Mouse (Mus musculus) heart, postnatal 10 days (tissue): Measurements from ENCODE around the gene Gm10972. TPM values are rescaled to one million over a fixed set of nuclear protein-coding genes. Genes with fewer than 3 reads are reported as not detected.
"Not testable (repeated sequence)": the region's sequence is repeated elsewhere in the genome, so short reads cannot be mapped to it uniquely, and the experiment has no call there.

Source experiments
- DNase-seq, 2 experiments: peaks; one replicate each; pipeline ENCODE4 v3.0.0; 2021
- intact Hi-C: fragments of 180-260 bp; cut with DNase I; formaldehyde crosslinking; loops from one replicate; pipeline ENCODE4 v1.15.1; 2025
- total RNA-seq, 2 experiments: library from RNA; stranded (reverse); gene quantifications; 2 replicates each; pipeline ENCODE4 v1.2.3; 2021

The Gm10972 gene
- not detected for total RNA-seq

GRCm38 (mm10) chr3:94642495-94643162 lies at the start of gene Gm10972:
TSS of gene Gm10972 (plus strand) at chr3:94643112.
- intact Hi-C loops, DNase-seq: not testable (repeated sequence)

- intact Hi-C loops, result no loop called here
- DNase-seq, result no peak
Observed at GRCm38 (mm10) chr3:94595871-94596287, 47.0 kb upstream of the Gm10972 start.

GRCm38 (mm10) chr3:94597224-94597779 lies 45.6 kb upstream of the Gm10972 start:
- intact Hi-C loops, result no loop called here
- DNase-seq, result no peak

GRCm38 (mm10) chr3:94601959-94602358 lies 41.0 kb upstream of the Gm10972 start:
- peak; percentile 41 to 73 for DNase-seq
- intact Hi-C loops, result loop anchor here (1.0 kb wide), 2 partner anchors 146 to 236 kb away; no protein-coding TSS in a partner anchor

GRCm38 (mm10) chr3:94609621-94610020 lies 33.3 kb upstream of the Gm10972 start:
- intact Hi-C loops, result loop anchor here (5.0 to 10.0 kb wide), 2 partner anchors 238 to 295 kb away; no protein-coding TSS in a partner anchor
- no peak for DNase-seq

- intact Hi-C loops, result loop anchor here (5.0 to 10.0 kb wide), 2 partner anchors 237 to 294 kb away; no protein-coding TSS in a partner anchor
- DNase-seq, result peak; percentile 37 to 45
Observed at GRCm38 (mm10) chr3:94610581-94610980, 32.3 kb upstream of the Gm10972 start.

- intact Hi-C loops, result loop anchor here (5.0 to 10.0 kb wide), 2 partner anchors 236 to 293 kb away; no protein-coding TSS in a partner anchor
- DNase-seq, result peak in 1 of 2 experiments; percentile 16
Observed at GRCm38 (mm10) chr3:94611343-94611742, 31.6 kb upstream of the Gm10972 start.

- DNase-seq, result no peak
- intact Hi-C loops, result loop anchor here (5.0 to 10.0 kb wide), 2 partner anchors 235 to 293 kb away; no protein-coding TSS in a partner anchor
Observed at GRCm38 (mm10) chr3:94611834-94612233, 31.1 kb upstream of the Gm10972 start.

- DNase-seq, result no peak
- intact Hi-C loops, result loop anchor here (5.0 to 10.0 kb wide), 2 partner anchors 235 to 293 kb away; no protein-coding TSS in a partner anchor
Observed at GRCm38 (mm10) chr3:94612274-94612673, 30.6 kb upstream of the Gm10972 start.

GRCm38 (mm10) chr3:94613258-94613878 lies 29.5 kb upstream of the Gm10972 start:
- peak; percentile 27 to 38 for DNase-seq
- intact Hi-C loops, result loop anchor here (5.0 to 10.0 kb wide), 2 partner anchors 234 to 291 kb away; no protein-coding TSS in a partner anchor

- intact Hi-C loops, result loop anchor here (10.0 kb wide), 1 partner anchor 288 kb away; no protein-coding TSS in a partner anchor
Observed at GRCm38 (mm10) chr3:94616717-94617116, 26.2 kb upstream of the Gm10972 start.

GRCm38 (mm10) chr3:94621740-94622507 lies 21.0 kb upstream of the Gm10972 start:
- DNase-seq, result peak in 1 of 2 experiments; percentile 25
- intact Hi-C loops, result no loop called here

More at GRCm38 (mm10) chr3:94616717-94617116, 26.2 kb upstream of the Gm10972 start:
- DNase-seq, result peak; percentile 36 to 61

GRCm38 (mm10) chr3:94622550-94622949 lies 20.4 kb upstream of the Gm10972 start:
- no peak for DNase-seq
- intact Hi-C loops, result no loop called here

- intact Hi-C loops, result no loop called here
Observed at GRCm38 (mm10) chr3:94624281-94624680, 18.6 kb upstream of the Gm10972 start.

GRCm38 (mm10) chr3:94628712-94629111 lies 14.2 kb upstream of the Gm10972 start:
- DNase-seq, result no peak
- intact Hi-C loops, result no loop called here

More at GRCm38 (mm10) chr3:94624281-94624680, 18.6 kb upstream of the Gm10972 start:
- DNase-seq, result no peak

GRCm38 (mm10) chr3:94629876-94630275 lies 13.0 kb upstream of the Gm10972 start:
- no peak for DNase-seq
- intact Hi-C loops, result no loop called here

- intact Hi-C loops, result no loop called here
- DNase-seq, result peak in 1 of 2 experiments; percentile 12
Observed at GRCm38 (mm10) chr3:94648755-94649590, 6.1 kb downstream of the Gm10972 start.

GRCm38 (mm10) chr3:94650409-94650808 lies 7.5 kb downstream of the Gm10972 start:
- intact Hi-C loops, result loop anchor here (10.0 kb wide), 1 partner anchor 104 kb away; no protein-coding TSS in a partner anchor
- no peak for DNase-seq

- intact Hi-C loops, result loop anchor here (10.0 kb wide), 1 partner anchor 101 kb away; no protein-coding TSS in a partner anchor
- DNase-seq, result not testable (repeated sequence)
Observed at GRCm38 (mm10) chr3:94653967-94654366, 11.1 kb downstream of the Gm10972 start.
